Mouse (Mus musculus): Measurements from ENCODE around the gene Pnkp.
A peak's percentile ranks its signal among the peaks of the same experiment; 100 is the strongest.

Pnkp gene

GRCm38 (mm10) chr7:44905430-44905829 is 48.5 kb downstream of the Pnkp start:
- no peak for DNase-seq (ENCODE audit: low read depth)

GRCm38 (mm10) chr7:44908706-44909476 is 52.0 kb downstream of the Pnkp start:
- DNase-seq (ENCODE audit: low read depth): peak; percentile 51
